Mouse (Mus musculus) MEL (cell line): ENCODE measurements around the gene Ldah. TPM values are rescaled to one million over a fixed set of nuclear protein-coding genes. Genes with fewer than 3 reads are reported as not detected.
A peak's percentile ranks its signal among the peaks of the same experiment; 100 is the strongest.

ENCODE experiments used
- DNase-seq: peaks from one replicate; pipeline ENCODE4 v3.0.0; 2011; ENCODE audit warnings: low read depth, low spot score
- H3K27ac ChIP-seq: 2 replicates; pipeline ENCODE4 v1.5.1; 2012; ENCODE audit warnings: low read depth, mild to moderate bottlenecking, control low read depth, low read length, moderate library complexity; ENCODE audit not compliant: control insufficient read depth
- H3K27me3 ChIP-seq, 2 experiments: fragments of 150-350 bp in 1 of 2; sonication (generic) in 1 of 2; 2 replicates each; pipeline ENCODE4 v1.6.1; 2012; ENCODE audit warnings: low read length in 2 of 2, mild to moderate bottlenecking in 2 of 2, improper control_type of control experiment in 1 of 2, moderate library complexity in 1 of 2; ENCODE audit not compliant: insufficient read depth in 2 of 2, control insufficient read depth in 1 of 2
- H3K36me3 ChIP-seq, 2 experiments: 2 replicates each; pipeline ENCODE4 v1.6.1; 2012 to 2014; ENCODE audit warnings: low read length in 2 of 2, improper control_type of control experiment in 1 of 2, inconsistent platforms in 1 of 2, mild to moderate bottlenecking in 1 of 2; ENCODE audit not compliant: insufficient read depth in 2 of 2, control insufficient read depth in 1 of 2
- H3K4me1 ChIP-seq, 2 experiments: fragments of 150-350 bp in 1 of 2; sonication (generic) in 1 of 2; 2 replicates each; pipeline ENCODE4 v1.6.1; 2012; ENCODE audit warnings: low read length in 2 of 2, improper control_type of control experiment in 1 of 2, mild to moderate bottlenecking in 1 of 2; ENCODE audit not compliant: insufficient read depth in 2 of 2, control insufficient read depth in 1 of 2
- H3K4me3 ChIP-seq, 2 experiments: fragments of 150-350 bp in 1 of 2; sonication (generic) in 1 of 2; 2 replicates each; pipeline ENCODE4 v1.5.1; 2012; ENCODE audit warnings: low read depth in 2 of 2, low read length in 2 of 2, mild to moderate bottlenecking in 2 of 2, moderate library complexity in 2 of 2, control low read depth in 1 of 2, improper control_type of control experiment in 1 of 2; ENCODE audit not compliant: control insufficient read depth in 1 of 2, insufficient read depth in 1 of 2
- H3K79me2 ChIP-seq: 2 replicates; pipeline ENCODE4 v1.6.1; 2012; ENCODE audit warnings: mild to moderate bottlenecking, low read length, moderate library complexity; ENCODE audit not compliant: control insufficient read depth, poor library complexity, insufficient read depth
- H3K9ac ChIP-seq: 2 replicates; pipeline ENCODE4 v1.6.1; 2012; ENCODE audit warnings: low read depth, mild to moderate bottlenecking, control low read depth, low read length, moderate library complexity; ENCODE audit not compliant: control insufficient read depth, poor library complexity, severe bottlenecking
- H3K9me3 ChIP-seq: fragments of 150-350 bp; sonication (generic); replicated peaks from 2 replicates; pipeline ENCODE4 v1.6.1; 2012; ENCODE audit warnings: mild to moderate bottlenecking, low read length, improper control_type of control experiment, moderate library complexity; ENCODE audit not compliant: insufficient read depth
- BHLHE40 ChIP-seq: IDR thresholded peaks from 2 replicates; pipeline ENCODE4 v1.6.1; 2012; ENCODE audit warnings: low read depth, mild to moderate bottlenecking, inconsistent platforms, low read length, improper control_type of control experiment, borderline replicate concordance
- CHD1 ChIP-seq: IDR thresholded peaks from 2 replicates; pipeline ENCODE4 v1.6.1; 2012; ENCODE audit warnings: low read depth, mild to moderate bottlenecking, inconsistent platforms, low read length, improper control_type of control experiment
- CHD2 ChIP-seq: IDR thresholded peaks from 2 replicates; pipeline ENCODE4 v1.6.1; 2011; ENCODE audit warnings: low read length, improper control_type of control experiment
- CTCF ChIP-seq, 3 experiments: IDR thresholded peaks in 2 of 3; conservative IDR thresholded peaks in 1 of 3; 2 replicates each; pipeline ENCODE4 v1.5.1; 2011 to 2012; ENCODE audit warnings: low read length in 3 of 3, low read depth in 2 of 3, mild to moderate bottlenecking in 2 of 3, improper control_type of control experiment in 1 of 3, inconsistent platforms in 1 of 3, mixed read lengths in 1 of 3, moderate library complexity in 1 of 3; ENCODE audit not compliant: control insufficient read depth in 1 of 3, insufficient read depth in 1 of 3, poor library complexity in 1 of 3, severe bottlenecking in 1 of 3
- ETS1 ChIP-seq: IDR thresholded peaks from 2 replicates; pipeline ENCODE4 v1.6.1; 2012; ENCODE audit warnings: low read depth, mild to moderate bottlenecking, inconsistent platforms, low read length, improper control_type of control experiment, moderate library complexity
- GABPA ChIP-seq: IDR thresholded peaks from 2 replicates; pipeline ENCODE4 v1.6.1; 2012; ENCODE audit warnings: low read depth, mild to moderate bottlenecking, inconsistent platforms, low read length, improper control_type of control experiment, moderate library complexity
- HCFC1 ChIP-seq: IDR thresholded peaks from 2 replicates; pipeline ENCODE4 v1.6.1; 2012; ENCODE audit warnings: low read depth, mild to moderate bottlenecking, inconsistent platforms, low read length, improper control_type of control experiment, moderate library complexity
- MAFK ChIP-seq: IDR thresholded peaks from 2 replicates; pipeline ENCODE4 v1.6.1; 2011; ENCODE audit warnings: low read depth, mild to moderate bottlenecking, low read length, improper control_type of control experiment, borderline replicate concordance
- MAX ChIP-seq: IDR thresholded peaks from 2 replicates; pipeline ENCODE4 v1.6.1; 2011; ENCODE audit warnings: low read length, improper control_type of control experiment
- MAZ ChIP-seq: IDR thresholded peaks from 2 replicates; pipeline ENCODE4 v1.6.1; 2012; ENCODE audit warnings: low read depth, mild to moderate bottlenecking, inconsistent platforms, low read length, improper control_type of control experiment
- MEF2A ChIP-seq: IDR thresholded peaks from 2 replicates; pipeline ENCODE4 v1.6.1; 2014; ENCODE audit warnings: low read depth, mild to moderate bottlenecking, inconsistent platforms, low read length, improper control_type of control experiment; ENCODE audit not compliant: poor library complexity, insufficient replicate concordance, severe bottlenecking; ENCODE audit errors: extremely low read depth
- NELFE ChIP-seq: IDR thresholded peaks from 2 replicates; pipeline ENCODE4 v1.6.1; 2011; ENCODE audit warnings: low read depth, low read length, improper control_type of control experiment
- NRF1 ChIP-seq: IDR thresholded peaks from 2 replicates; pipeline ENCODE4 v1.6.1; 2014; ENCODE audit warnings: low read depth, mild to moderate bottlenecking, inconsistent platforms, low read length, improper control_type of control experiment, moderate library complexity; ENCODE audit not compliant: poor library complexity, insufficient read depth, severe bottlenecking
- POLR2A ChIP-seq, 2 experiments: IDR thresholded peaks; 2 replicates each; pipeline ENCODE4 v1.6.1; 2011 to 2012; ENCODE audit warnings: low read length in 2 of 2, mild to moderate bottlenecking in 2 of 2, control low read depth in 1 of 2, improper control_type of control experiment in 1 of 2, low read depth in 1 of 2, moderate library complexity in 1 of 2; ENCODE audit not compliant: control insufficient read depth in 1 of 2, insufficient read depth in 1 of 2, poor library complexity in 1 of 2
- POLR2AphosphoS5 ChIP-seq: IDR thresholded peaks from 2 replicates; pipeline ENCODE4 v1.6.1; 2012; ENCODE audit warnings: low read depth, borderline replicate concordance, mild to moderate bottlenecking, inconsistent platforms, low read length, moderate library complexity, mixed read lengths
- RAD21 ChIP-seq: IDR thresholded peaks from 2 replicates; pipeline ENCODE4 v1.6.1; 2011; ENCODE audit warnings: mild to moderate bottlenecking, low read depth, low read length, improper control_type of control experiment
- RCOR1 ChIP-seq: IDR thresholded peaks from 2 replicates; pipeline ENCODE4 v1.6.1; 2012; ENCODE audit warnings: low read depth, mild to moderate bottlenecking, inconsistent platforms, low read length, improper control_type of control experiment
- SIN3A ChIP-seq: IDR thresholded peaks from 2 replicates; pipeline ENCODE4 v1.6.1; 2012; ENCODE audit warnings: low read length, improper control_type of control experiment, inconsistent platforms
- SMC3 ChIP-seq: IDR thresholded peaks from 2 replicates; pipeline ENCODE4 v1.6.1; 2011; ENCODE audit warnings: low read depth, low read length, improper control_type of control experiment
- TAL1 ChIP-seq: IDR thresholded peaks from 2 replicates; pipeline ENCODE4 v1.6.1; 2012; ENCODE audit warnings: mild to moderate bottlenecking, inconsistent platforms, low read length, moderate library complexity, mixed read lengths
- USF2 ChIP-seq, 2 experiments: IDR thresholded peaks; 2 replicates each; pipeline ENCODE4 v1.6.1; 2011 to 2012; ENCODE audit warnings: improper control_type of control experiment in 2 of 2, low read length in 2 of 2, borderline replicate concordance in 1 of 2, inconsistent platforms in 1 of 2, low read depth in 1 of 2, mild to moderate bottlenecking in 1 of 2; ENCODE audit not compliant: insufficient read depth in 1 of 2
- ZC3H11A ChIP-seq: IDR thresholded peaks from 2 replicates; pipeline ENCODE4 v1.6.1; 2012; ENCODE audit warnings: low read depth, mild to moderate bottlenecking, inconsistent platforms, low read length, improper control_type of control experiment
- ZKSCAN1 ChIP-seq: IDR thresholded peaks from 2 replicates; pipeline ENCODE4 v1.6.1; 2012; ENCODE audit warnings: low read depth, mild to moderate bottlenecking, inconsistent platforms, low read length, improper control_type of control experiment, moderate library complexity
- ZNF384 ChIP-seq: IDR thresholded peaks from 2 replicates; pipeline ENCODE4 v1.6.1; 2012; ENCODE audit warnings: low read depth, mild to moderate bottlenecking, inconsistent platforms, low read length, improper control_type of control experiment
- polyA plus RNA-seq, 2 experiments: library from polyadenylated mRNA; stranded (reverse) in 1 of 2; unstranded in 1 of 2; fragments of >175 nt in 1 of 2; fragments of >200 nt in 1 of 2; gene quantifications; 2 replicates each; pipeline versions ENCODE4 v1.2.1 to v1.2.4; 2012; ENCODE audit warnings: low replicate concordance in 2 of 2, low read depth in 1 of 2; ENCODE audit not compliant: insufficient read length in 2 of 2, insufficient read depth in 1 of 2, missing spikeins in 1 of 2
- total RNA-seq: library from RNA; depleted of rRNA; stranded (reverse); fragments of 300-350 nt; gene quantifications from 2 replicates; pipeline ENCODE4 v1.2.3, GENCODE M21; 2012

The Ldah gene
- total and polyA plus RNA-seq, 3 experiments = 28.6 to 132 (median 44.2) TPM

GRCm38 (mm10) chr12:8325943-8326522, 118.1 kb downstream of the Ldah start:
- no peaks in the 10 kb centered on the region for H3K9me3 ChIP-seq
- H3K9ac ChIP-seq = no peak overlapping the region
- H3K4me1 ChIP-seq = no peaks in the 10 kb centered on the region
- no peaks in the 10 kb centered on the region for H3K36me3 ChIP-seq
- no peak overlapping the region for H3K27ac ChIP-seq
- no peak for DNase-seq
- TF ChIP-seq MAFK = no peak
- no peak for TF ChIP-seq SMC3
- TF ChIP-seq GABPA = no peak
- no peak for TF ChIP-seq HCFC1
- no peak for TF ChIP-seq RCOR1
- TF ChIP-seq ZKSCAN1 = no peak
- TF ChIP-seq MEF2A = no peak
- TF ChIP-seq CHD2 = no peak
- no peak for TF ChIP-seq NRF1
- TF ChIP-seq ZNF384 = no peak
- no peak for TF ChIP-seq TAL1
- no peak for TF ChIP-seq POLR2AphosphoS5
- TF ChIP-seq, all 39 proteins: peak for 0
- Histone ChIP-seq H3K4me3 (no peak overlapping the region), H3K79me2 (no peaks in the 10 kb centered on the region), H3K27me3 (no peaks in the 10 kb centered on the region)

- Histone ChIP-seq H3K4me3 (no peak overlapping the region), H3K9ac (no peak overlapping the region), H3K9me3 (no peaks in the 10 kb centered on the region), H3K27me3 (no peaks in the 10 kb centered on the region), H3K79me2 (no peaks in the 10 kb centered on the region), H3K27ac (no peak overlapping the region), H3K36me3 (no peaks in the 10 kb centered on the region), H3K4me1 (no peaks in the 10 kb centered on the region)
- TF ChIP-seq CTCF (IDR thresholded peaks at IDR 0.05 in 2 of 3, conservative IDR thresholded peaks at IDR 0.05 in 1 of 3; ENCODE audit: control insufficient read depth in 1 of 3, insufficient read depth in 1 of 3, low read depth in 2 of 3, low read length in 3 of 3, poor library complexity in 1 of 3, severe bottlenecking in 1 of 3) (peak; percentile 69 to 97 (median 94)), MAZ (0 out of 2 replicates have a peak, but pooled peaks have one; percentile 30), ZC3H11A (peak; percentile 59), MAX (no peak), CHD2 (no peak), ETS1 (no peak), CHD1 (no peak), RAD21 (peak; percentile 87), SIN3A (no peak), USF2 (IDR thresholded peaks at IDR 0.05; ENCODE audit: borderline replicate concordance in 1 of 2, insufficient read depth in 1 of 2, low read depth in 1 of 2, low read length in 2 of 2) (no peak), NELFE (no peak), BHLHE40 (no peak), SMC3 (peak; percentile 85), ZKSCAN1 (no peak), MAFK (no peak), ZNF384 (no peak), POLR2AphosphoS5 (no peak), NRF1 (no peak), POLR2A (IDR thresholded peaks at IDR 0.05; ENCODE audit: control insufficient read depth in 1 of 2, insufficient read depth in 1 of 2, low read depth in 1 of 2, low read length in 2 of 2, poor library complexity in 1 of 2) (no peak), HCFC1 (no peak)
- DNase-seq = peak; percentile 82
Observed at GRCm38 (mm10) chr12:8326825-8327674, 119.1 kb downstream of the Ldah start.
